Mouse (Mus musculus) forebrain, embryonic 10.5 days (tissue): ENCODE measurements at regions not wholly inside any gene's neighbourhood (a gene's known extent, or its start where the extent isn't known, plus 50 kb on each side); places are given as distances from the start of the nearest gene placed in this dataset.
A peak's percentile ranks its signal among the peaks of the same experiment; 100 is the strongest.

Experiments
- DNase-seq: peaks from one replicate; pipeline ENCODE4 v3.0.0-alpha.2; 2017; ENCODE audit warnings: low spot score; ENCODE audit errors: extremely low spot score
- H3K27ac ChIP-seq: fragments of 300-500 bp; sonication (generic); 2 replicates; pipeline ENCODE4 v1.5.1; 2016; ENCODE audit warnings: mild to moderate bottlenecking
- H3K27me3 ChIP-seq: fragments of 300-500 bp; sonication (generic); 2 replicates; pipeline ENCODE4 v1.6.1; 2016; ENCODE audit warnings: mild to moderate bottlenecking; ENCODE audit not compliant: poor library complexity, severe bottlenecking
- H3K36me3 ChIP-seq: fragments of 300-500 bp; sonication (generic); replicated peaks from 2 replicates; pipeline ENCODE4 v1.6.1; 2016; ENCODE audit warnings: mild to moderate bottlenecking, moderate library complexity
- H3K4me1 ChIP-seq: fragments of 300-500 bp; sonication (generic); 2 replicates; pipeline ENCODE4 v1.6.1; 2016
- H3K4me3 ChIP-seq: fragments of 300-500 bp; sonication (generic); 2 replicates; pipeline ENCODE4 v1.5.1; 2016; ENCODE audit warnings: mild to moderate bottlenecking, moderate library complexity
- H3K9me3 ChIP-seq: fragments of 300-500 bp; sonication (generic); 2 replicates; pipeline ENCODE4 v1.6.1; 2016; ENCODE audit warnings: mild to moderate bottlenecking, moderate library complexity
- WGBS: fragments of 180-500 bp; shearing (Covaris S2); methylation state at CpG from one replicate; pipeline ENCODE4 v1.1.7; 2016; 5-methylcytosine and 5-hydroxymethylcytosine counted together

DNA sequence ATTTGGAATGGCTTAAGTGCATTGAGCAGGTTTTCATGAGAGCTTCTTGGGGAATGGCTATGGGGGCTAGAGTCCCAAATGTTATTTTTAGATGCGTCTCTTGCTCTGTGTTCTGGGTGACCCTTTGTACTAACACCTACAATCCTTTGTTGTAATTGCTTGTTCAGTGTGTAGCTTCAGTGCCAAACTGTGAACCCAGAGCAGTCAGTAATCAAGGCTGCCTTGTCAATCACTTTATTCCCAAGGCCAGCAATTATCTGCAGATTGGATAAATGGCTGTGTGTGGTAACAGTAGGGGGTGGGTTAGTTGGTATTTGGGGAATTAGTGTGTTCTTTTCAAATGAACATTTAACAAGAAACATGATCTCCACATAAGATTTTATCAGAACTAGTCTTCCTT lies 390.4 kb downstream of the Poteg start:
- WGBS = 27% methylated on average over 1 of the region's 1 CpGs
- Histone ChIP-seq H3K27me3 (no peaks in the 10 kb centered on the region), H3K4me3 (no peak overlapping the region), H3K36me3 (no peaks in the 10 kb centered on the region), H3K4me1 (peaks cover 11% of the 10 kb centered on the region), H3K9me3 (no peaks in the 10 kb centered on the region), H3K27ac (no peak overlapping the region)
- DNase-seq = no peak

DNA sequence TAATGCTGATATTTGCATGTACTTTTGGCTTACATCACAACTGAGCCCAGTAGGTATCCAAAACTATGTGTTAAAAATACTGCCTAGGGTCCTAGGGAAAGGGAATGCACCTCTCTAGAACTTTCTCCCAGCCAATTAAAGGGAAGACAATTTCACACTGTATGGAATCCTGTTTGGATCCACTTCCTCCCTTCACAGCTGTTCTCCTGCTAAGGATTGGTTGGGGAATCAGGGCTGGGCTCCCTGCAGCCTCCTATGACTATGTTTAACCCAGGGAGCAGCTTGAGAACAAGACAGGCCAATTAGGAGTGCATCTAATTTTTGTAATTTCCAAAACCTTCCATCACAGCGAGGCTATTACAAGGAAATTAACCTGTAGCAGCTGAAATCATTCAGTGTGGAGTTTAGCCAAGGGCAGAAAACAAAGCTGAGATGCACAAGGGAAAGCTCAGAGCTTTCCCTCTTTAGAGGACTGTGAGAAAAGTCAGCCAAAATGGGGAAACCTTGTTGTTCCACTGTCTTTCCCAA lies 419.1 kb downstream of the Poteg start:
- no peak overlapping the region for H3K4me3 ChIP-seq
- no peaks in the 10 kb centered on the region for H3K36me3 ChIP-seq
- no peak overlapping the region for H3K27ac ChIP-seq
- H3K27me3 ChIP-seq = no peaks in the 10 kb centered on the region
- DNase-seq = no peak
- no peaks in the 10 kb centered on the region for H3K4me1 ChIP-seq
- no peaks in the 10 kb centered on the region for H3K9me3 ChIP-seq
- WGBS = 70% methylated on average over 1 of the region's 1 CpGs

DNA sequence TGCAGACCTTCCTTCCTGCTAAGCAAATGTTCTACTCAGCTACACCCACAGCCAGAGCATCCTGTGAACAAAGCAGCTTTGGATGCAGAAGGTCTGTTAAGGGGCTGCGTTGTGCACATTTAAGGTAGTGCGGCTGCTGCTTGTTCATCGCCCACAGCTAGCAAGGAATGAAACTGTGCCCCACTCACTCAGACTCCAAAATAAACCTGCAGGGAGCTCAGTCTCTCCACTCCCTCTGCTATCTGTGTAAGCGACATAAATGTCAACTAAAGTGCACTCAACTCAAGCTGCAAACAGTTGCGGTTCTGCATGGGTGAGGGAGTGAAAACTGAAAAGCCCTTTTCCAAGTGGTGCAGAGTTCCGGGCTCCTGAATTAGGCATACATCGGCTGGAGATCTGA lies 421.1 kb downstream of the Poteg start:
- Histone ChIP-seq H3K9me3 (no peaks in the 10 kb centered on the region), H3K4me3 (no peak overlapping the region), H3K36me3 (no peaks in the 10 kb centered on the region), H3K27me3 (no peaks in the 10 kb centered on the region), H3K27ac (no peak overlapping the region), H3K4me1 (no peaks in the 10 kb centered on the region)
- no peak for DNase-seq
- 96% methylated on average over 7 of the region's 7 CpGs for WGBS

DNA sequence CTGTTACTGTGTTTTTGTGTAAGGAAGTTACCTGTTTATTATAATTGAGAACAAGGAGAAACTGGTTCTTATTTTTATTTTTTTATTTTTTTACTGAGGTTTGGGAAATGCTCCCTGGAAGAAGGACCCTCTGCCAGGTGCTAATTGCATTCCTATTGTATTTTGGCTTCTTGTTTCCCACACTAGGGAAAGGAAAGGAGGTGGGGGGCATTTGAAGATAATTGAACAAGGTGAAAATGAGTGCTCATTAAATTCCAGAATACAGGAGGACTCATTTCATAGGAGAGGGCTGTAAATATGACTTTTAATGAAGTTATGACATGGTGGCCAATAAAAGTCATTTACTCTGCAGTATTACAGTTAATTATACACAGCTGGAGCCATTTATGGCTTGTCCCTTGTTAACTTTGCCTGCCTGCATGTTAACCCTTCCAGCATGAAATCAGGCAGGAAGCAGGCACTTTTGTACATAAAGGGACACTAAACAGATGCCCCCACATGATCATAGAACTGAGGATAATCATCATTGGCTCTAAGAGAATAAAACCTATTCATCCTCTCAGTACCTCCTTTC lies 430.3 kb downstream of the Poteg start:
- no peaks in the 10 kb centered on the region for H3K27me3 ChIP-seq
- H3K27ac ChIP-seq = no peak overlapping the region
- H3K4me3 ChIP-seq = no peak overlapping the region
- no peaks in the 10 kb centered on the region for H3K9me3 ChIP-seq
- no peaks in the 10 kb centered on the region for H3K36me3 ChIP-seq
- peaks cover 8% of the 10 kb centered on the region for H3K4me1 ChIP-seq
- DNase-seq = no peak

DNA sequence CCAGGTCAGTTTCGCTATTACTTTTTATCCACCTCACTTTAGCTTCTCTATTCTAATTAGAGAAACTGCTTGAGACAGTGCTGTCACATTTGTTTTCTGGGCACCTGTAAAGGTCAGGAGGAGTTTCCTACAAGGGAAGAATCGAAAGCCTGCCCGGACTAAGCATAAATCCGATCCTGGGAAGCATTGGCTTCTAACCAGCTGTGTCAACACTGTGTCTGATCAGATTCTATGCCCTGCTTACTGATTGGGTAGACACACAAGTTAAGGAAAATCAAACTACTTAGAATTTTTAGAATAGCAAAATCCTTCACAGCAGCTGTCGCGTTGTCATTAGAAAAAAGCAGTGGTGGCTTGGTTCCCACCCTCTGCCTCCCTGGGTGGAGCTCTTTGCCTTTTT lies 441.8 kb downstream of the Poteg start:
- WGBS = 75% methylated on average over 6 of the region's 6 CpGs
- no peak for DNase-seq
- no peaks in the 10 kb centered on the region for H3K27me3 ChIP-seq
- no peaks in the 10 kb centered on the region for H3K36me3 ChIP-seq
- no peak overlapping the region for H3K4me3 ChIP-seq
- H3K4me1 ChIP-seq = no peaks in the 10 kb centered on the region
- H3K9me3 ChIP-seq = no peaks in the 10 kb centered on the region
- H3K27ac ChIP-seq = no peak overlapping the region

DNA sequence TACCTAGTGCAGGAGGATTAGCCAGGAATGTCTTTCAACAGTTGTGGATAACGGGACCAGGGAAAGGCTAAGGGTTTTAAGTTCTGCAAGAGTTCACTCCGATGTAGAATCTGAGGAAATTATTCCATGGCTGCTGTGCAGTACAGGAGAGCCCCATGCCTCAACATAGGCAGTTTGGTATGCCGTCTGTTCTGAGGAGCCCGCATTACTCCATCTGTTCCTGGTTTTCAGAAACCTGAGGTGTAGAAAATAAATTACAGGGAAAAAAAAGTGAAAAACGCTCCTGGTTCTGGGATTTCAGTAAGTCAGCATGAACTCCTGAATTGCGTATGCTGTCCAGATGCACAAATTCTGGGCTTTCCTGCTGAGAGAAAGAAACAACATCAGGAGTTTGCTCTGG lies 446.9 kb downstream of the Poteg start:
- H3K27ac ChIP-seq = no peak overlapping the region
- H3K9me3 ChIP-seq = no peaks in the 10 kb centered on the region
- 73% methylated on average over 6 of the region's 6 CpGs for WGBS
- H3K27me3 ChIP-seq = no peaks in the 10 kb centered on the region
- no peak overlapping the region for H3K4me3 ChIP-seq
- H3K4me1 ChIP-seq = no peaks in the 10 kb centered on the region
- no peak for DNase-seq
- H3K36me3 ChIP-seq = no peaks in the 10 kb centered on the region

DNA sequence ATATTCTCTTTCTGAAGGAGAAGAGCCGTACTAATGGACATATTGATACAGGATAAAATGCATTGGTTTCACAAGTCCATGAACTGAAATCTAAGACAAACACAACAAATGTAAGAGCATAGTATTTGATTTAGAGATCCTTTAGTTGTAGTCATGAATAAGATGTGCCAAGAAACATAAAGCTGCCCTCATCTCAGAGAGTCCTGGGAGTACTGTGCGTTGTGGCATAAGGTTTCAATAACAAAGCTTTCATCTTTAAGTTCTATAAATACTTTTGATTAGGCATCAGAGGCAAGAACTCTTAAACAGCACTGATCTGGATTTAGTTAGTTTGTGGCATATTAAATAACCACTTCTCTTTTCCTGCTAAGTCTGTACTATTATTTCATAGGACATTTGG lies 452.6 kb downstream of the Poteg start:
- no peaks in the 10 kb centered on the region for H3K36me3 ChIP-seq
- WGBS = 92% methylated on average over 2 of the region's 2 CpGs

DNA sequence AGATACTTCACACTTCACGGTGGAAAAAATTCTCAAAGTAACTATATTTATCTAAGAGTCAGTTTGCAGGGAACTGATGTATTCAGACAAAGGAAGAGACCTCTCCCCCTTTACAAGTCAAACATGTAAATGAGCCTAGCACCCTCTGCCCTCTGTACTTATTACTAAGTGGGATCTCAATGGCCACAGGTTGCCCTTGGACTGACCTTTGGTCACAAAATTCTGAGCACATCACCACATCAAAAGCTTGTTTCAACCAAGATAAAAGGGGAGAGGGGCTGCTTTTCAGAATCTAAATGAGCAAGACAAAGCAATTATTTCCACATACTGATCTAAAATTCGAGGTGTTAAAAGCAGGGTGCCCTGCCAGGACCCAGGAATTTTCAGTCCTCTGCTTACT lies 456.3 kb downstream of the Poteg start:
- Histone ChIP-seq H3K4me3 (no peak overlapping the region), H3K27me3 (0 out of 2 replicates have a peak, but pooled peaks cover 6% of the 10 kb centered on the region), H3K36me3 (no peaks in the 10 kb centered on the region), H3K9me3 (no peaks in the 10 kb centered on the region), H3K27ac (no peak overlapping the region), H3K4me1 (peaks cover 13% of the 10 kb centered on the region)
- no peak for DNase-seq
- 29% methylated on average over 2 of the region's 2 CpGs for WGBS

More for the DNA sequence above, 452.6 kb downstream of the Poteg start:
- DNase-seq = no peak
- Histone ChIP-seq H3K4me3 (no peak overlapping the region), H3K27me3 (0 out of 2 replicates have a peak, but pooled peaks cover 1% of the 10 kb centered on the region), H3K4me1 (peaks cover 13% of the 10 kb centered on the region), H3K9me3 (no peaks in the 10 kb centered on the region), H3K27ac (no peak overlapping the region)

DNA sequence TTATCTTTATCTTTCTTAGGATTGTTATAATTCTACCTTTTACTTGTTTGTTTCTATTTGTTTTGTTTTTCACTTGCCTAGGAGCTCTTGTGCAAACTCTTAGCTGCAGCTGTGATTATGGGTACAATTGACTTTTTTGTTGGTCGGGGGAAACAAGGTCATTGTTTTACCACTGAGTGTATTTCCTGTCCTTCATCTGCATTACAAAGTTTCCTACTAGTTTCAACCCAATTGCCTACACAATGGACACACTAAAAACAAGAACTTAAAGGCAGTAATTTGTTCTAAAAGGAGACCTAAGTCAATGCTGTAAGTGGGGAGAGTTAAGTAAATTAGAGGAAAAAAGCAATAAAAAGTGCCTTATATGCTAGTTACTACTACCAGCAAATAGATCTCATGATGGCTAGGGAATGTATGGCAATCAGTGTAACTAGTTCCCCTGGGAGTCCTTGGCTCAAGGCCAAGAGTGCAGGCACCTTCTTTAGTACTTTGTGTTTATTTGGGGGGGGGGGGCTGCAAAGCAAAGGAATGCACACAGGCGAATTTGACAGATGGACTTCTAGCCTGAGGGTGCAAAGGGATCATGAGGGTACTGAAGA lies 462.0 kb downstream of the Poteg start:
- no peaks in the 10 kb centered on the region for H3K36me3 ChIP-seq
- H3K9me3 ChIP-seq = no peaks in the 10 kb centered on the region
- no peak overlapping the region for H3K4me3 ChIP-seq
- no peak for DNase-seq
- no peaks in the 10 kb centered on the region for H3K4me1 ChIP-seq
- 60% methylated on average over 2 of the region's 2 CpGs for WGBS
- H3K27me3 ChIP-seq = 0 out of 2 replicates have a peak, but pooled peaks cover 6% of the 10 kb centered on the region
- no peak overlapping the region for H3K27ac ChIP-seq

DNA sequence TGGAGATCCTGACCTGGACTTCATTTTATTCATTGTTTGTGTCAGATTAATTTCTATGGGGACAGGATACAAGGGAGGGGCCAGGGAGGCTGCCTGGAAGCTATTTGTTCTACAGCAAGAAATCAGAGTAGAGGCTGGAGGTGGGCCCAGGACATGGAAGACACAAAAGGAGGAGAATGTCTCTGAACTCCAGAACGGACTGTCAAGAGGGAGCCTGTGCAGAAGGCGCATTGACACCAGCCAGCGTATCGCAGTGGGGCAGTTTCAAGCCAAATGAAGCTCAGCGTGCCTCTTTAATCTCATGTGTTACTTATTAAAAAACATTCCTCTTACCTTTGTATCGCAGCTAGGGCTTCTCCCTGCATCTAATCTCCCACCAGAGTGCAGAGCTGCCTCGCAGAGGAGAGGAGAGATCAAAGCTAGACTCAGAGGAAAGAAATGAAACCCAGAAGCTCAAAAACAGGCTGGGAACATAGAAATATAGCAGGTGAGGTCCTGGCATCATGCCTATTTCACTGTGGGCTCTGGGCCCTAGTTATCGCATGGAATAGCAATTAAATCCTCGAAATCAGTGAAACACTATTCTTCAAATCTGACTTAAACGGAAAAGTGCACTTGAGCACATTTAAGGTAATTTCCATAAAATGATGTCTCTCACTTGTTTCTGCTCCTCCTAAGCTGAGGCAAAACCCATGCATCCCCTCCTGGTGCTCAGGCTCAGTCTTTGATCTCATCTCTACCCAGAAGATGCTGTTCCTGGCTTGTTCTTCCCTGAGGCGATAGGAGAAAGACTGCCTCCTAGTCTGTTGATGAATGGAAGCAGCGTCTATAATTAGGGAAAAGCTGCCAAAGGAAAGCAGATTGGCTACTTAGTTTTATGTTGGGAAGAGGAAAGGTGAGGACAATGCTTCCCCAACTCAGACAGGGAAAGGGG lies 491.4 kb downstream of the Poteg start:
- peak; percentile 15 for DNase-seq
- WGBS = 60% methylated on average over 12 of the region's 12 CpGs
- H3K27ac ChIP-seq = no peak overlapping the region
- no peaks in the 10 kb centered on the region for H3K27me3 ChIP-seq
- H3K9me3 ChIP-seq = no peaks in the 10 kb centered on the region
- no peaks in the 10 kb centered on the region for H3K36me3 ChIP-seq
- H3K4me1 ChIP-seq = peaks cover 12% of the 10 kb centered on the region
- H3K4me3 ChIP-seq = no peak overlapping the region

DNA sequence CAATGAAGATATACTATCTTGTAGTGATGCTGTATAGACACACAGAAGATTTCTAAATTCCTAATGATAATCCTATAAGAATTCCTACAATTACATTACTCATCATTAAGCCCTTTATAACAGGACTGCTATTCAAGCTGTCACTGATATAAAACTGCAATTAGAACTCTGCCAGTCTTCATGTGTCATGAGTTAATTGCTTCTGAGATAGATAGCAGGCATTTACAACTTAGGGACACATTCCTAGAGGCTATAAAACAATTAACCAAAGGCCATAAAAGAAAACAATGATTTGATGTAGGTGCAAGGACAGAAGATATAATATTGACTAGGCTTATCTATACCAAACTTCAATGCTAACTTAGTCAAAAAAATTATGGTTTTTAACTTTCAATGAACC lies 507.5 kb downstream of the Poteg start:
- H3K27me3 ChIP-seq = no peaks in the 10 kb centered on the region
- H3K9me3 ChIP-seq = no peaks in the 10 kb centered on the region
- no peaks in the 10 kb centered on the region for H3K36me3 ChIP-seq
- DNase-seq = no peak
- no peaks in the 10 kb centered on the region for H3K4me1 ChIP-seq
- H3K27ac ChIP-seq = no peak overlapping the region
- no peak overlapping the region for H3K4me3 ChIP-seq

DNA sequence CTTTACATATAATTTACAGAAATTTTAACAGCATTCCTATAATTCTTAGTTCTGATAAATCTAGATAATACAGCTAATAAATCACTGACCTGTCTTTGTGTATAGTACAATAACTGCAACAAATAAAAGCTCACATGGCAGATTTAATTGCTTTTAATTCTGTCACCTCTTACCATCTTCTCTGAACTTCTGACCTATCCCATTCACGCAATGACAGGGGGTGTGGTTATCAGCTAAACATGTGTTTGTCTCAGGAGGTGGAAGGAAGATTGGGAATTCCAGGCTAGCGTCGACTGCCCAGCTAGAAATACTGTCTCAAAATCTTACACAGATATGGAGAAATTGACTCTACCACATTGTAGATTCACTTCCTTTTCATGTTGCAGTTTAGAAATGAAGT lies 533.5 kb downstream of the Poteg start:
- Histone ChIP-seq H3K4me1 (peaks cover 13% of the 10 kb centered on the region), H3K27ac (no peak overlapping the region), H3K36me3 (no peaks in the 10 kb centered on the region), H3K4me3 (no peak overlapping the region), H3K9me3 (no peaks in the 10 kb centered on the region), H3K27me3 (peaks cover 7% of the 10 kb centered on the region; the same call in 1 of the 2 replicates)
- WGBS = 34% methylated on average over 3 of the region's 3 CpGs
- no peak for DNase-seq

DNA sequence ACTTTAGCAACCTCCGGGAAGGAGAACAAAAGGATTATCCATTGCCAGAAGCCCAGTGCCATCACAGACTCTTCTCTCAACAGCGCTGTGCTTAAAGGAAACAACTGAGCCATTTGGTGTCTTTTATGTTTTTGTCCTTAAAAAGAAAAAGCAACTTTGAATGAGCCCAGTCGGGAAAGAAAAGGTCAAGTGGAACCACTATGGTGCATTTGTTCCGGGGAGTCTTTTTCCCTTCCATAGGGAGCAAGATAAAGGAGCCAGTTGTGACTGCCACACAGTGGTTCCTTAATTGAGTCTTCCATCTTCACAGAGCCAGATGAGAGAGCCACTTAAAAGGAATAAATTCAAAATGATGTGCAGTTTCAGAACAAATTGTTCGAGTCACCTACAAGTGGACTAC lies 534.3 kb downstream of the Poteg start:
- Histone ChIP-seq H3K9me3 (no peaks in the 10 kb centered on the region), H3K4me1 (peaks cover 13% of the 10 kb centered on the region), H3K4me3 (no peak overlapping the region), H3K36me3 (no peaks in the 10 kb centered on the region), H3K27ac (no peak overlapping the region), H3K27me3 (peaks cover 7% of the 10 kb centered on the region; the same call in 1 of the 2 replicates)
- no peak for DNase-seq
- 39% methylated on average over 5 of the region's 5 CpGs for WGBS
